Mouse (Mus musculus) CD8-positive naive resting alpha-beta T cell, adult 57 days (primary cell): Measurements from ENCODE around the gene Ccdc22. TPM values are rescaled to one million over a fixed set of nuclear protein-coding genes. Genes with fewer than 3 reads are reported as not detected.

Experiments
- total RNA-seq: library from RNA; stranded (reverse); gene quantifications from one replicate; pipeline ENCODE4 v1.2.4, GENCODE M21; 2023

Ccdc22 gene
- total RNA-seq: 27.6 TPM

DNA sequence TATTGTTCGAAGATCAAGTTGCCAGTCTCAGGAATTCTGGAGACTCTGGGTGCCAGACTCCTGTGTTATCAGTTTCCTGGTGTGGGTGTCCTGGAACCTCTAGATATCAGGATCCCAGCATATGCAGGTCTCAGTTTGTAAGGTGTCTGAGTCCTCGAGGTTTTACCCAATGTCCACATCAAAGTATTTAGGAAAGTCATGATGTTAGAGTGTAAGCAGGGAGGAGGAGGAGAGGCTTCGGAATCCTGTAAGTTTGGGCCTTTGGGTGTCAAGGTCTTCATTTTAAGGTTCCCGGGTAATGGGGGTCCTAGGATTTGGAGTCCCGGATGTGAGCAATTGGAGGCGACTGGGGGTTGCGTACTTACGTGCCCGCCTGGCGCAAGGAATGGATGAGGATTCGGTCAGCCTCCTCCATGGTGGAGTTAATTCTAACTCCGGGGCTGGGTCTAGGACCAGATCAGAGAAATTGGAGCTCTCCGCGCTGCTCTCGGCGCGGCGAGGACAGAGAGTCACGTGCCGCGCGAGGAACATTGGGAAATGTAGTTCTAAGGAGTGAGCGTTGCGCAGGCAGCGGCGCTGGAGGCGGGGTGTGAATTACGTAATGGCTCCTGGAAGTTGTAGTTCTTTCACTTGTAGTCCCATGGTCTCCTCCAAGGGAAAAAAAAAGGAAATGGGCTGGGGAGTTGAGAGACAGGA, at the start of gene Ccdc22:
Gene Ccdc22 (minus strand): TSS at position 639 of the 696 bp plus-strand sequence.

DNA sequence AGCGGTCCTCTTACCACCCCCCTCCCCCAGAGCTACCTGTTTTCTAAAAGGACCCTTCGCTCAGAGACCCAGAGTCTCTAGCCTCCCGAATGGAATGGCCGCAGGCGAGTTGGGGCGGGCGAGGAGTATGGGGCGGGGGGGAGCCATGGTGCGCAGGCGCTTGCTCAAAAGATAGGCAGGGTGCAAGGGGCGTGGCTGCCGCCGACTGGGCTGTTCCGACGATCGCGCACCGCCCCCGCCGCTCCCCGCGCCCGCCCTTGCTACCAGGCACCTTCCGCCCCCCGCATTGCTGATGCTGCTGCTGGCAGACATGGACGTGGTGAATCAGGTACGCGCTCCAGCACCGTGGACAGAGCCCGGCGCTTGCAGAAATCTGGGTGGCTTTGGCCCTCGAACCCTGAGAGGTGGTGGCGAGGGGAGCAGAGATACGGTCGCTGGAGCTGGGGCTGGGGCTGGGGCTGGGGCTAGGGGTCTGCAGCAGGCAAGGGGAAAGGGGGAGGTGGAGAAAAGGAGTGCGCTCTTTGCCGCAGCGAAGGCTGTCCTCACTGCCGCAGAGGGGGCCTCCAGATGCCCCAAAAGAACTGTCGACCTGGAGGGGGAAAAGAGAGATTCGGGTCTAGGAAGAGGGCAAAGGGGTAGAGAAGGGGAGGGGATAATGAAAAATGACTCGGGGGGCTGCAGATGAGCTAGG, 33.2 kb upstream of the Ccdc22 start, which contains the start of gene Syp:
Gene Syp (plus strand): TSS at position 71 of the 691 bp plus-strand sequence.

DNA sequence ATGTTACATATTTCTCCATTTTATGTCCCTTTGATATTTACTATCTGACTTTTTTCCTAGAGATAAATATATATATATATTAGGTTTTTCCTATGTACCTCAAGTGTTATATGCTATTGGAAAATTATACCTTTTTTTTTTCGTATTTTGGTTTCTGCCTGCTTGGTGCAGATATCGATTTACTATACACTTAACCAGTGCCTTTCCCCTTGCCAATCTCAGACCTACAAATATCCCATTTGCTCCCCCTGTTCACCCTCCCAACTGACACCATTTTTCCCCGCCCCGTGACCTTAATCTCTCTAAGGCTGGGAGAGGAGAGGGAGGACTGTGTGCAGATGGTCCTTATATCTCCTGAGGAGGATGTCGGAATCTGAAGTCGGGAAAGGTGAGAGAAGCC, 1.5 kb upstream of the Ccdc22 start, which contains the start of gene Cacna1f:
Gene Cacna1f (plus strand): TSS at position 301 of the 400 bp plus-strand sequence.

DNA sequence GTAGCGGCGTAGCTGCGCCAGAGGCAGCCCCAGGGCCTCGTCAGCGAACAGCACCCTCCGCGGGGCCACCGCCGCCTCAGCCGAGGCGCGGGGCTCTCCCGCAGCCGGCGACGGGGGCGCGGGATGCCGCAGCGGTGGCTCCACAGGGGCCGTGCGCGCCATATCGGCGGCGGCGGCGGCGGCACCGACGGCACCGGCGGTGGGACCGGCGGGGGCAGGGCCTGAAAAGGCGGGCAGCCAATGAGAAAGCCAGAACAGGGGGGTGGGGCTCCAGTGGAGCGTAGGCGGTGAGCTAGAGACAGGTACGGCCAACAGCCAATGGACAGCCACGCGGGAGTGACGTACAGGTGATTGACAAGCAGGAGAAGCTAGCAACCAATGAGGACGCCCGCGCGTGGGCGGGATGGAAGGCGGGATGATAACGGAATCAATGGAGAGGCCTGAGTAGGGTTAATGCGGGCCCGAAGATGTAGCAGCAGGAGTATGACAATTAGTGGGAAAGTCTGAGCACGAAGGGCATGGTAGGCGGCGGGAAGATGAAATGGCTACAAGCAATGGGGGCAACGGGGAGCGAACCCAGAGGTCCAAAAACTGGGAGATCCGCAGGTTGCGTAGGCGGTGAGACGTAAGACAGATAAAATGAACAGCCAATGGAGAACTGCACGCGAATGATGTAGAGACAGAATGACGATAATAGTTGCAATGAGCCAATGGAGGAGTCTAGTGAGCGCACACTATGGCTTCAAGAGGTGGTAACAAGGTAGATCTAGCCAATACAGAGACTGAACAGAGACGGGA, 31.0 kb downstream of the Ccdc22 start, which contains the start of gene Ppp1r3f:
Gene Ppp1r3f (minus strand): TSS at position 197 of the 798 bp plus-strand sequence.

DNA sequence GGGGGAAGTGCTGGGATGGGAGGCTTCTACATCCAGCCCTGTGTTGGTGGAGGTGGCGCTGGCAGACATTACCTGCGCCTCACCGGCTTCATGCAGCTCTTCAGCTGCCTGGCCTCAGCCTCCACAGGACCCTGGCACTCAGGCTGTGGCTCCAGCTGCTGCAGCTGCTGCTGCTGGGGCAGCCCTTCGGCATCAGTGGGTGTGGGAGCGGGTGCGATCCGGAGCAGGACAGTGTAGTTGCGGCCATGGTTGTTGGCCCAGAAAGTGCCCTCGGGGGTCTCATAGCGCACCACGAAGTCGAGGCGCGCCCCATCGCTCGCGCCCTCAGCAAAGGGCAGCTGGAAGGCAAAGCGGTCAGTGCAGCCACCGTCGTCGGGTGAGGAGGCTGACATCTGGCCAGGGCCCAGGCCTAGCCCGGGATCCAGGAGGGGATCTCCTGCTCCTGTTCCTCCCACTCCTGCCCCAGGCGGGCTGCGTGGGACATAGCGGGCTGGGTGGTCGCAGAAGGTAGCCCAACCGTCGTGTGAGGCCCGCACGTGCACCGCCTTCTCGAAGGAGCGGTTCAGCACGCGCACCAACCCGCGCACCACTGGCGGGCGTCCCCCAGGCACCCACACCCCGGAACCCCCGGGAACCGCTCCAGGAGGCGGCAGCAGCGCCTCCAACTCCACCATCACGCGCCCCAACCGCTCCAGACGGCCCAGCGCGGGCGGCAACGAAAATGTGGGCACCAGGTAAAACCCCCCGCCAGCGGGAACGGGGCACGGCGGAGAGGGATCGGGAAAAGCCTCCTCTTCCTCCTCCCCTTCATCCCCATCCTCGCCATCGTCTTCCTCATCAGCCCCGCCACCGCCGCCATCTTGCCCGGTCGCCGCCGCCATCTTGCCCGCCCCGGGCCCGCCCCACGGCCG, 31.9 kb downstream of the Ccdc22 start, which contains the start of gene Foxp3:
Gene Foxp3 (plus strand): TSS at position 469 of the 911 bp plus-strand sequence.

Other genes starting within 250 kb of the Ccdc22 start
- gene Usp27x, start 229.7 kb downstream of the Ccdc22 start, total RNA-seq: 0.67 TPM
- 1.1 TPM for gene Foxp3, start 31.9 kb downstream of the Ccdc22 start, total RNA-seq
- 18.8 TPM for gene Ppp1r3f, start 31.2 kb downstream of the Ccdc22 start, total RNA-seq
- not detected for gene Cacna1f, start 1.6 kb upstream of the Ccdc22 start, total RNA-seq
- 0.49 TPM for gene Syp, start 33.0 kb upstream of the Ccdc22 start, total RNA-seq
- 31.4 TPM for gene Prickle3, start 51.7 kb upstream of the Ccdc22 start, total RNA-seq
- 43.3 TPM for gene Plp2, start 65.9 kb upstream of the Ccdc22 start, total RNA-seq
- not detected for gene Magix, start 75.7 kb upstream of the Ccdc22 start, total RNA-seq
- 49.5 TPM for gene Gpkow, start 91.6 kb upstream of the Ccdc22 start, total RNA-seq
- gene Wdr45, start 108.8 kb upstream of the Ccdc22 start, total RNA-seq: 111 TPM
- not detected for gene Gm45208, start 116.7 kb upstream of the Ccdc22 start, total RNA-seq
- 17.0 TPM for gene Praf2, start 122.9 kb upstream of the Ccdc22 start, total RNA-seq
- not detected for gene Ccdc120, start 145.4 kb upstream of the Ccdc22 start, total RNA-seq
- 22.2 TPM for gene Tfe3, start 157.0 kb upstream of the Ccdc22 start, total RNA-seq
- gene Gripap1, start 184.2 kb upstream of the Ccdc22 start, total RNA-seq: 175 TPM
- 0.80 TPM for gene Kcnd1, start 216.8 kb upstream of the Ccdc22 start, total RNA-seq
- 214 TPM for gene Otud5, start 235.8 kb upstream of the Ccdc22 start, total RNA-seq